17 mouse cellular contexts compared by ENCODE assay signal in the genomic region with DNA sequence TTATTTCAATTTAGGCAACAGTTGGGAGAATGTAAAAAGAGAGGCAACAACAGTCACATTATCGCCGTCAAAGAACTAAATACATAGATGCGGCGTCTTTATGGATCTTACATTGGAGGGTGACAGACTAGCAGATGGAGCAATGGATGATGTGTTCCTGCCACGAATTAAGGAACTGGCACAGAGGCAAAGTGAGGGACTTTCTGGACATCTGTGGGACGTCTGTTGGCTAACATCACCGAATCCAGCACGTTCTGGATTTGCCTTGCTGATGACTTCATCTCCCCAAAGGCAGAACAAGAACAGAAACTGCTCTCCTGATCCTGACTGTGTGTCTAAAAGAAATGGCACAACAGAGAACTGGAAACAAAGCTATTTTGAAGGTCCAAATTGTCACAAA.
DNase-seq lines count a peak whose midpoint lies in the region; ATAC-seq lines count a peak whose summit lies in the region.
"Had no signal": no experiment of that assay in that cellular context is flagged by ENCODE, and none has a peak within 500 bp of the region (broad histone marks: within the 10 kb centered on the region; RNA-seq: fewer than 3 reads in every experiment).

No protein-coding gene starts in this region.

- no peaks in the 10 kb centered on the region for H3K27me3 ChIP-seq in embryonic facial prominence, embryonic 14.5 days (replicated peaks; ENCODE audit: control insufficient read depth, insufficient read depth, low read length)
- no peaks in the 10 kb centered on the region for H3K27me3 ChIP-seq in embryonic facial prominence, embryonic 10.5 days (replicated peaks; ENCODE audit: low read depth, poor library complexity, severe bottlenecking)
- H3K27me3 ChIP-seq: limb, embryonic 13.5 days; stomach, embryonic 15.5 days had no signal

- intact Hi-C loops in heart, postnatal 36 days (cut with DNase I) = no loop called here
- intact Hi-C loops in left cerebral cortex, postnatal 25 days (cut with DNase I) = no loop called here

- H3K9me3 ChIP-seq in embryonic facial prominence, embryonic 14.5 days (ENCODE audit: control insufficient read depth, low read length) = no peaks in the 10 kb centered on the region
- no peaks in the 10 kb centered on the region for H3K9me3 ChIP-seq in embryonic facial prominence, embryonic 10.5 days
- H3K9me3 ChIP-seq: limb, embryonic 13.5 days; stomach, embryonic 15.5 days had no signal

- ATAC-seq in embryonic facial prominence, embryonic 14.5 days (ENCODE audit: low read depth) = no peak
- ATAC-seq: liver, postnatal 0 days; midbrain, embryonic 16.5 days had no signal

- no peak overlapping the region for H3K4me2 ChIP-seq in embryonic facial prominence, embryonic 14.5 days (ENCODE audit: low read depth, low read length)
- H3K4me2 ChIP-seq: limb, embryonic 13.5 days; stomach, embryonic 15.5 days had no signal

- H3K36me3 ChIP-seq in embryonic facial prominence, embryonic 14.5 days (ENCODE audit: control insufficient read depth, insufficient read depth, low read length) = no peaks in the 10 kb centered on the region
- no peaks in the 10 kb centered on the region for H3K36me3 ChIP-seq in embryonic facial prominence, embryonic 10.5 days (replicated peaks)
- H3K36me3 ChIP-seq: limb, embryonic 13.5 days; stomach, embryonic 15.5 days had no signal

- no peaks in the 10 kb centered on the region for H3K4me1 ChIP-seq in embryonic facial prominence, embryonic 14.5 days (ENCODE audit: control insufficient read depth, insufficient read depth, low read length)
- no peaks in the 10 kb centered on the region; the same call in 1 of the 2 replicates for H3K4me1 ChIP-seq in embryonic facial prominence, embryonic 10.5 days
- H3K4me1 ChIP-seq: limb, embryonic 13.5 days; stomach, embryonic 15.5 days had no signal

- H3K27ac ChIP-seq in embryonic facial prominence, embryonic 14.5 days (replicated peaks; ENCODE audit: low read depth, low read length) = no peak overlapping the region
- H3K27ac ChIP-seq in embryonic facial prominence, embryonic 10.5 days (replicated peaks) = no peak overlapping the region
- H3K27ac ChIP-seq: limb, embryonic 13.5 days; macrophage; stomach, embryonic 15.5 days had no signal

- DNase-seq in embryonic facial prominence, embryonic 14.5 days (ENCODE audit: low spot score) = peak; percentile 13
- DNase-seq in embryonic facial prominence, embryonic 10.5 days (ENCODE audit: low spot score) = no peak
- DNase-seq in heart, adult 8-10 months (ENCODE audit: low spot score) = peak; percentile 1
- no peak for DNase-seq in heart, postnatal 36 days
- DNase-seq in brain, adult 2 months (ENCODE audit: low read depth, low spot score) = peak; percentile 71
- DNase-seq in left cerebral cortex, postnatal 25 days (ENCODE audit: low spot score in 2 of 2) = peak; percentile 18 to 63
- DNase-seq in thymus, postnatal 4 days = no peak
- no peak for DNase-seq in embryo, embryonic 11 days
- DNase-seq: adrenal gland, postnatal 14 days; cerebellum, adult 11 months; kidney, postnatal 25 days; liver, postnatal 0 days; thymus, postnatal 25 days had no signal

- no peak overlapping the region for H3K9ac ChIP-seq in embryonic facial prominence, embryonic 14.5 days (ENCODE audit: low read depth, low read length)
- H3K9ac ChIP-seq: limb, embryonic 13.5 days; liver, postnatal 0 days; stomach, embryonic 15.5 days had no signal

- no peak overlapping the region for H3K4me3 ChIP-seq in embryonic facial prominence, embryonic 14.5 days (ENCODE audit: low read depth, low read length)
- no peak overlapping the region for H3K4me3 ChIP-seq in embryonic facial prominence, embryonic 10.5 days
- H3K4me3 ChIP-seq: limb, embryonic 13.5 days; stomach, embryonic 15.5 days had no signal

- 70% methylated on average over 8 of the region's 8 CpGs for WGBS in embryonic facial prominence, embryonic 14.5 days
- WGBS in embryonic facial prominence, embryonic 10.5 days = 88% methylated on average over 8 of the region's 8 CpGs

Comparison
In these comparisons a context has a peak if more than half of its experiments do, and no peak if none do; other contexts are left out.
1. DNase-seq: peak in embryonic facial prominence, embryonic 14.5 days (single experiment), heart, adult 8-10 months (single experiment), brain, adult 2 months (single experiment) and left cerebral cortex, postnatal 25 days (2 of 2); none in embryonic facial prominence, embryonic 10.5 days (single experiment), heart, postnatal 36 days (0 of 2), thymus, postnatal 4 days (single experiment) and embryo, embryonic 11 days (single experiment).